Mouse (Mus musculus) bone marrow, adult 2 months (tissue): ENCODE results near the gene Rbms2.

Experiments
- CTCF ChIP-seq: fragments of 200-500 bp; IDR thresholded peaks from 2 replicates; pipeline ENCODE4 v1.5.1; 2011; ENCODE audit warnings: low read length, control low read depth; ENCODE audit not compliant: control insufficient read depth, insufficient read depth
- POLR2A ChIP-seq: fragments of 200-500 bp; IDR thresholded peaks from 2 replicates; pipeline ENCODE4 v1.6.1; 2011; ENCODE audit warnings: low read depth, mild to moderate bottlenecking, control low read depth, low read length, borderline replicate concordance; ENCODE audit not compliant: control insufficient read depth

DNA sequence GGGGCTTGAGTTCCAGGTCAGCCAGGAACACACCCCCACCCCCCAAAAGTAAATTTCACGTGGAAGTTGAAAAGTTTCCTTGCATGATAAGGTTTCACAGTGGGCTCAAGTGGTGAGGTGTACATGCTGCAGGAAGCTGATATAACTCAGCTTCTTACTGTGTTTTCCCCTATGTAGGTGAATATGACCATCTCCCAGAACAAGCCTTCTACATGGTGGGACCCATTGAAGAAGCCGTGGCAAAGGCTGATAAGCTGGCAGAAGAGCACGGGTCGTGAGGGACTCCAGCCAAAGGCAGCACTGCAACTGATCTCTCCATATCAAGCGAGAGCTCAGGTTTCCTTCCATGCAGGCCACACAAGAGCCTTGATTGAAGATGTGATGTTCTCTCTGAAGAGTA is 90.3 kb downstream of the Rbms2 start:
- no peak for TF ChIP-seq POLR2A
- no peak for TF ChIP-seq CTCF
